Mouse (Mus musculus): ENCODE data around the gene Rassf6. TPM values are rescaled to one million over a fixed set of nuclear protein-coding genes. Genes with fewer than 3 reads are reported as not detected.

Rassf6 gene
- polyA plus RNA-seq, 1 experiment from 2014 or later, result 0.29 TPM

DNA sequence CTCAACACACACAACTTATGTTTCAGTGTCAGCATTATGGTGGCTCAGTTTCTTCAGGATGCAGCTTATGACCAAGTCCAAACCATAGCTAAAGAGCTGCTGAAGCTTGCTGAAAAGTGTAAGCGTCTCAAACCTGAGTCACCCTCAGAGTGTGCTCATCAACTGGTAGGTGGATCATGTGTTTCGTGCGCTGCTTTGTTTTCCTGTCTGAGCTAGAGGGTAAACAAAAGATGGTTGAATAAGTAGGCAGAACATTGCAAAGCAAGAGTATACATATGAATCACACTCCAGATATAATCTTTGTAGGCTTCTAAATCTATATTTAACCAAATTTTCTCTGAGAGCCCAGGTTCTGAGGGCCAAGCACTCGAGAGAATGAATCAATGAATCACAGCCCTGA is 76.3 kb downstream of the Rassf6 start:
- H3K4me3 ChIP-seq (ENCODE audit: low read depth, low read length), result no peak overlapping the region
- no peak for DNase-seq (ENCODE audit: low spot score)
- 86% methylated on average over 4 of the region's 4 CpGs for WGBS
- no peaks in the 10 kb centered on the region for H3K36me3 ChIP-seq (replicated peaks; ENCODE audit: control insufficient read depth, insufficient read depth, low read depth, low read length)
- no peak overlapping the region for H3K9ac ChIP-seq (replicated peaks; ENCODE audit: low read length)
- H3K27ac ChIP-seq (replicated peaks; ENCODE audit: low read depth, low read length), result no peak overlapping the region
- ATAC-seq (replicated peaks; ENCODE audit: insufficient number of reproducible peaks, low FRiP score, low TSS enrichment, low read depth), result no peak
- H3K4me1 ChIP-seq (ENCODE audit: control insufficient read depth, insufficient read depth, low read length), result no peaks in the 10 kb centered on the region
- no peak overlapping the region for H3K4me2 ChIP-seq (ENCODE audit: low read depth, low read length)
- H3K9me3 ChIP-seq (replicated peaks; ENCODE audit: control insufficient read depth, low read length), result no peaks in the 10 kb centered on the region
- H3K27me3 ChIP-seq (ENCODE audit: control insufficient read depth, insufficient read depth, low read length), result no peaks in the 10 kb centered on the region

DNA sequence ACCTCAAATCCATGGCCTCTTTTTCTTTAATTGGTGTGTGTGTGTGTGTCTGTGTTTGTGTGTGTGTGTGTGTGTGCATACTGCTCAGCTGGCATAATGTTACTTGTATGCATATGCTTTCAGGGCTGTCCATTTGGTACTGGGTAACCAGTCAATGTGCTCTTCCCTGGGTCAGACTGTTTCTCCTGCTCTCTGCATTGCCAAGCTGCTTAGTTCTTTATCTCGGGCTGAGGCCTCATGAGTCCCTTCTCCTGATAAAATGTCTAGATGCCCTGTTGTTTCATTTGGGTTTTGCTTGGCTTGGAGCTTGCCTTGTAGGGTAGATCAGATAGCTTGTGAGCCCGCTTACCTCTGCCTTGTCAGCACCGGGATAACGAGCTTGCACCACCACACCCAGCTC is 77.6 kb downstream of the Rassf6 start:
- no peaks in the 10 kb centered on the region for H3K9me3 ChIP-seq (replicated peaks; ENCODE audit: control insufficient read depth, low read length)
- no peaks in the 10 kb centered on the region for H3K27me3 ChIP-seq (ENCODE audit: control insufficient read depth, insufficient read depth, low read length)
- DNase-seq (ENCODE audit: low spot score), result no peak
- H3K36me3 ChIP-seq (replicated peaks; ENCODE audit: control insufficient read depth, insufficient read depth, low read depth, low read length), result no peaks in the 10 kb centered on the region
- no peak overlapping the region for H3K4me2 ChIP-seq (ENCODE audit: low read depth, low read length)
- H3K4me3 ChIP-seq (ENCODE audit: low read depth, low read length), result no peak overlapping the region
- no peak overlapping the region for H3K9ac ChIP-seq (replicated peaks; ENCODE audit: low read length)
- ATAC-seq (replicated peaks; ENCODE audit: insufficient number of reproducible peaks, low FRiP score, low TSS enrichment, low read depth), result no peak
- no peak overlapping the region for H3K27ac ChIP-seq (replicated peaks; ENCODE audit: low read depth, low read length)
- WGBS, result 90% methylated on average over 4 of the region's 4 CpGs
- H3K4me1 ChIP-seq (ENCODE audit: control insufficient read depth, insufficient read depth, low read length), result no peaks in the 10 kb centered on the region

DNA sequence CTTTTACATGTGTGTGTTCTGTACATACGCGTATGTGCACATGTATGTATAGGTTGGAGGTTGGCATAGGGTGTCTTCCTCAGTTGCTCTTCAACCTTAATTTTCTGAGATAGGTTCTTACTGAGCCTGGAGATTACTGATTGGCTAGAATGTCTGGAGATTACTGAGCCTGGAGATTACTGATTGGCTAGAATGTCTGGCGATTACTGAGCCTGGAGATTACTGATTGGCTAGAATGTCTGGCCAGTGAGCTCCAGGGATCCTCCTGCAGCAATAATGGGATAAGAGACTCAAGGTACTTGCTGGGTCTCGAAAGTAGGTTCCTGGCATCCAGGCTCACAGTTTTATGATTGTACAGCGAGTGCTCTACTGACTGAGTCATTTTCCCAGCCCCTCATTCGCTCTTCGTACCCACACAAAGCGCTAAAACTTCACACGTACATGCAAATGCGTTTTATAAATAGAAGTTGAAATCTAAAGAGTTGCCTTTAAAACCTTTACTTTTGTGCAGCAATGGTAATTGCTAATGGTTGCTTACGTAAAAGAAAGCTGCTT is 78.7 kb downstream of the Rassf6 start:
- Histone ChIP-seq H3K27ac (replicated peaks; ENCODE audit: low read depth, low read length) (no peak overlapping the region), H3K36me3 (replicated peaks; ENCODE audit: control insufficient read depth, insufficient read depth, low read depth, low read length) (no peaks in the 10 kb centered on the region), H3K9ac (replicated peaks; ENCODE audit: low read length) (no peak overlapping the region), H3K4me1 (ENCODE audit: control insufficient read depth, insufficient read depth, low read length) (no peaks in the 10 kb centered on the region), H3K9me3 (replicated peaks; ENCODE audit: control insufficient read depth, low read length) (no peaks in the 10 kb centered on the region), H3K4me2 (ENCODE audit: low read depth, low read length) (no peak overlapping the region), H3K27me3 (ENCODE audit: control insufficient read depth, insufficient read depth, low read length) (no peaks in the 10 kb centered on the region), H3K4me3 (ENCODE audit: low read depth, low read length) (no peak overlapping the region)
- ATAC-seq (replicated peaks; ENCODE audit: insufficient number of reproducible peaks, low FRiP score, low TSS enrichment, low read depth) (no peak), DNase-seq (ENCODE audit: low spot score) (no peak)
- 92% methylated on average over 11 of the region's 11 CpGs for WGBS

DNA sequence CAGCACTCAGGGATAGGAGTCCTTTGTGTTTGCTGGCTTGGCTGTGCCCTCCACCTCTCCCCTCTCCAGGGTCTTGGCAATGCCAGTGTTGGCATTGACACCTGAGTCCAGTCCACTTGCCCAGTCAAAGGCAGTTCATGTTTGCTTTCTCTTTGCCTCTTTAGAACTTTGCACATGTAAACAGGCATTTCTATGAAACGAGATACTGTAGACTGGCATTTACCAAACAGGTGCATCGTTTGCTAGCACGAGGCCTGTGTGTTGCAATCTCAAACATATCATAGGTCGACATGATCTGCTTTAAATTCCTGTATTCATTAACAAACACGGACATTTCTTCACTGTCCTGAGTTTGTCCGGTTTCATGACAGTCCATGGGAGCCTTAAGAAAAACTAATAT is 79.7 kb downstream of the Rassf6 start, which contains the start of gene 5830473C10Rik:
TSS of gene 5830473C10Rik (plus strand) at position 365 of the 400 bp plus-strand sequence.
- Histone ChIP-seq H3K4me2 (ENCODE audit: low read depth, low read length) (no peak within 1 kb of the TSS), H3K27ac (replicated peaks; ENCODE audit: low read depth, low read length) (no peak within 1 kb of the TSS), H3K4me3 (ENCODE audit: low read depth, low read length) (no peak within 1 kb of the TSS), H3K4me1 (ENCODE audit: control insufficient read depth, insufficient read depth, low read length) (no peaks in the 10 kb centered on the region), H3K36me3 (replicated peaks; ENCODE audit: control insufficient read depth, insufficient read depth, low read depth, low read length) (no peaks in the 10 kb centered on the region), H3K9me3 (replicated peaks; ENCODE audit: control insufficient read depth, low read length) (no peaks in the 10 kb centered on the region), H3K27me3 (ENCODE audit: control insufficient read depth, insufficient read depth, low read length) (no peaks in the 10 kb centered on the region), H3K9ac (replicated peaks; ENCODE audit: low read length) (no peak within 1 kb of the TSS)
- WGBS, result 89% methylated on average over 6 of the region's 6 CpGs
- ATAC-seq (replicated peaks; ENCODE audit: insufficient number of reproducible peaks, low FRiP score, low TSS enrichment, low read depth) (no peak), DNase-seq (ENCODE audit: low spot score) (no peak)

GRCm38 (mm10) chr5:90556052-90556451 is 84.4 kb downstream of the Rassf6 start:
- Histone ChIP-seq H3K27ac (replicated peaks; ENCODE audit: low read depth, low read length) (no peak overlapping the region), H3K36me3 (replicated peaks; ENCODE audit: control insufficient read depth, insufficient read depth, low read depth, low read length) (no peaks in the 10 kb centered on the region), H3K4me1 (ENCODE audit: control insufficient read depth, insufficient read depth, low read length) (no peaks in the 10 kb centered on the region), H3K9ac (replicated peaks; ENCODE audit: low read length) (no peak overlapping the region), H3K27me3 (ENCODE audit: control insufficient read depth, insufficient read depth, low read length) (no peaks in the 10 kb centered on the region), H3K4me3 (ENCODE audit: low read depth, low read length) (no peak overlapping the region), H3K4me2 (ENCODE audit: low read depth, low read length) (no peak overlapping the region), H3K9me3 (replicated peaks; ENCODE audit: control insufficient read depth, low read length) (no peaks in the 10 kb centered on the region)
- ATAC-seq (replicated peaks; ENCODE audit: insufficient number of reproducible peaks, low FRiP score, low TSS enrichment, low read depth) (no peak), DNase-seq (ENCODE audit: low spot score) (no peak)
- WGBS, result 77% methylated on average over 3 of the region's 3 CpGs

Other genes with a start within 250 kb of the Rassf6 start
- 0.20 and 1.3 TPM in 2 replicates for gene Alb, start 179.8 kb downstream of the Rassf6 start, polyA plus RNA-seq (2014; fragmentation: Nextera tagmentation; extraction: Ambion mirVana)
- 3.0 and 3.9 TPM in 2 replicates for gene Afp, start 149.9 kb downstream of the Rassf6 start, polyA plus RNA-seq (2014; fragmentation: Nextera tagmentation; extraction: Ambion mirVana)
- not detected in 2 replicates for gene Afm, start 121.7 kb downstream of the Rassf6 start, polyA plus RNA-seq (2014; fragmentation: Nextera tagmentation; extraction: Ambion mirVana)
- gene 5830473C10Rik, start 79.5 kb downstream of the Rassf6 start, polyA plus RNA-seq (2014; fragmentation: Nextera tagmentation; extraction: Ambion mirVana), result not detected in 2 replicates
- 1.2 and 1.8 TPM in 2 replicates for gene Cxcl5, start 118.7 kb upstream of the Rassf6 start, polyA plus RNA-seq (2014; fragmentation: Nextera tagmentation; extraction: Ambion mirVana)
- 21.7 and 24.0 TPM in 2 replicates for gene Ppbp, start 127.9 kb upstream of the Rassf6 start, polyA plus RNA-seq (2014; fragmentation: Nextera tagmentation; extraction: Ambion mirVana)
- 74.0 and 80.0 TPM in 2 replicates for gene Pf4, start 131.8 kb upstream of the Rassf6 start, polyA plus RNA-seq (2014; fragmentation: Nextera tagmentation; extraction: Ambion mirVana)
- 0.28 and 0.35 TPM in 2 replicates for gene Cxcl3, start 145.4 kb upstream of the Rassf6 start, polyA plus RNA-seq (2014; fragmentation: Nextera tagmentation; extraction: Ambion mirVana)
- 0.22 TPM in 1 of 2 replicates, not detected in the other for gene Cxcl15, start 153.9 kb upstream of the Rassf6 start, polyA plus RNA-seq (2014; fragmentation: Nextera tagmentation; extraction: Ambion mirVana)

Data from embryonic facial prominence, embryonic 11.5 days (tissue).